Mouse (Mus musculus): ENCODE measurements around the gene Tubb3. TPM values are rescaled to one million over a fixed set of nuclear protein-coding genes. Genes with fewer than 3 reads are reported as not detected.

The Tubb3 gene
- polyA plus RNA-seq, 1 experiment from 2014 or later = 11.2 TPM

- no peak overlapping the region for H3K27ac ChIP-seq (replicated peaks; ENCODE audit: low read depth, low read length)
- DNase-seq (ENCODE audit: low spot score) = no peak
- no peak overlapping the region for H3K4me3 ChIP-seq (ENCODE audit: low read depth, low read length)
- ATAC-seq (ENCODE audit: insufficient number of reproducible peaks, low FRiP score, low TSS enrichment, low read depth) = no peak
- no peak overlapping the region for H3K4me2 ChIP-seq (ENCODE audit: low read depth, severe bottlenecking)
- no peaks in the 10 kb centered on the region for H3K36me3 ChIP-seq (ENCODE audit: control insufficient read depth, insufficient read depth, low read length)
- 76% methylated on average over 3 of the region's 3 CpGs for WGBS
- no peaks in the 10 kb centered on the region for H3K9me3 ChIP-seq (ENCODE audit: control insufficient read depth, low read length)
- H3K27me3 ChIP-seq (ENCODE audit: control insufficient read depth, insufficient read depth, low read length) = no peaks in the 10 kb centered on the region
- H3K4me1 ChIP-seq (ENCODE audit: control insufficient read depth, insufficient read depth, low read length) = no peaks in the 10 kb centered on the region
- H3K9ac ChIP-seq (ENCODE audit: low read length) = no peak overlapping the region
These were observed 56.3 kb downstream of the Tubb3 start for GRCm38 (mm10) chr8:123467476-123467875.

Other genes starting within 250 kb of the Tubb3 start
- gene Dpep1, start 225.2 kb upstream of the Tubb3 start, polyA plus RNA-seq (2014; fragmentation: Nextera tagmentation; extraction: Ambion mirVana) = 2.9 and 3.1 TPM in 2 replicates
- 94.4 and 95.1 TPM in 2 replicates for gene Chmp1a, start 198.7 kb upstream of the Tubb3 start, polyA plus RNA-seq (2014; fragmentation: Nextera tagmentation; extraction: Ambion mirVana)
- 3.3 and 3.4 TPM in 2 replicates for gene Spata33, start 198.6 kb upstream of the Tubb3 start, polyA plus RNA-seq (2014; fragmentation: Nextera tagmentation; extraction: Ambion mirVana)
- gene Cdk10, start 186.6 kb upstream of the Tubb3 start, polyA plus RNA-seq (2014; fragmentation: Nextera tagmentation; extraction: Ambion mirVana) = 34.2 and 36.5 TPM in 2 replicates
- 0.87 and 1.2 TPM in 2 replicates for gene Spata2l, start 175.2 kb upstream of the Tubb3 start, polyA plus RNA-seq (2014; fragmentation: Nextera tagmentation; extraction: Ambion mirVana)
- gene Zfp276, start 157.2 kb upstream of the Tubb3 start, polyA plus RNA-seq (2014; fragmentation: Nextera tagmentation; extraction: Ambion mirVana) = 18.8 and 22.2 TPM in 2 replicates
- gene Vps9d1, start 157.1 kb upstream of the Tubb3 start, polyA plus RNA-seq (2014; fragmentation: Nextera tagmentation; extraction: Ambion mirVana) = 24.0 and 25.6 TPM in 2 replicates
- 38.9 and 39.2 TPM in 2 replicates for gene Fanca, start 92.8 kb upstream of the Tubb3 start, polyA plus RNA-seq (2014; fragmentation: Nextera tagmentation; extraction: Ambion mirVana)
- gene Spire2, start 78.7 kb upstream of the Tubb3 start, polyA plus RNA-seq (2014; fragmentation: Nextera tagmentation; extraction: Ambion mirVana) = 0.95 and 1.9 TPM in 2 replicates
- gene Tcf25, start 37.7 kb upstream of the Tubb3 start, polyA plus RNA-seq (2014; fragmentation: Nextera tagmentation; extraction: Ambion mirVana) = 136 and 149 TPM in 2 replicates
- gene Mc1r, start 4.3 kb upstream of the Tubb3 start, polyA plus RNA-seq (2014; fragmentation: Nextera tagmentation; extraction: Ambion mirVana) = not detected in 2 replicates
- gene Def8, start 12.1 kb downstream of the Tubb3 start, polyA plus RNA-seq (2014; fragmentation: Nextera tagmentation; extraction: Ambion mirVana) = 37.3 and 37.6 TPM in 2 replicates
- 36.5 and 41.1 TPM in 2 replicates for gene Afg3l1, start 66.5 kb downstream of the Tubb3 start, polyA plus RNA-seq (2014; fragmentation: Nextera tagmentation; extraction: Ambion mirVana)
- 9.4 and 9.8 TPM in 2 replicates for gene Dbndd1, start 104.0 kb downstream of the Tubb3 start, polyA plus RNA-seq (2014; fragmentation: Nextera tagmentation; extraction: Ambion mirVana)
- gene Gas8, start 107.4 kb downstream of the Tubb3 start, polyA plus RNA-seq (2014; fragmentation: Nextera tagmentation; extraction: Ambion mirVana) = 40.8 and 41.3 TPM in 2 replicates
- gene Rhou, start 242.5 kb downstream of the Tubb3 start, polyA plus RNA-seq (2014; fragmentation: Nextera tagmentation; extraction: Ambion mirVana) = 8.6 and 10.1 TPM in 2 replicates